Mouse (Mus musculus): ENCODE measurements around the gene Galnt2. TPM values are rescaled to one million over a fixed set of nuclear protein-coding genes. Genes with fewer than 3 reads are reported as not detected.

Gene Galnt2
- polyA plus RNA-seq, 1 experiment from 2014 or later: 84.8 TPM

GRCm38 (mm10) chr8:124286461-124287124 lies 55.4 kb downstream of the Galnt2 start:
- H3K27ac ChIP-seq: peak overlapping the region; percentile 93
- H3K27me3 ChIP-seq: no peaks in the 10 kb centered on the region
- H3K36me3 ChIP-seq: no peaks in the 10 kb centered on the region
- H3K4me1 ChIP-seq: peaks cover 66% of the 10 kb centered on the region
- no peak overlapping the region for H3K4me3 ChIP-seq
- 51% methylated on average over 4 of the region's 4 CpGs for WGBS
- H3K4me2 ChIP-seq (replicated peaks): no peak overlapping the region
- peak; percentile 27 for ATAC-seq (ENCODE audit: low FRiP score)
- no peaks in the 10 kb centered on the region for H3K9me3 ChIP-seq (replicated peaks)
- no peak overlapping the region for H3K9ac ChIP-seq

DNA sequence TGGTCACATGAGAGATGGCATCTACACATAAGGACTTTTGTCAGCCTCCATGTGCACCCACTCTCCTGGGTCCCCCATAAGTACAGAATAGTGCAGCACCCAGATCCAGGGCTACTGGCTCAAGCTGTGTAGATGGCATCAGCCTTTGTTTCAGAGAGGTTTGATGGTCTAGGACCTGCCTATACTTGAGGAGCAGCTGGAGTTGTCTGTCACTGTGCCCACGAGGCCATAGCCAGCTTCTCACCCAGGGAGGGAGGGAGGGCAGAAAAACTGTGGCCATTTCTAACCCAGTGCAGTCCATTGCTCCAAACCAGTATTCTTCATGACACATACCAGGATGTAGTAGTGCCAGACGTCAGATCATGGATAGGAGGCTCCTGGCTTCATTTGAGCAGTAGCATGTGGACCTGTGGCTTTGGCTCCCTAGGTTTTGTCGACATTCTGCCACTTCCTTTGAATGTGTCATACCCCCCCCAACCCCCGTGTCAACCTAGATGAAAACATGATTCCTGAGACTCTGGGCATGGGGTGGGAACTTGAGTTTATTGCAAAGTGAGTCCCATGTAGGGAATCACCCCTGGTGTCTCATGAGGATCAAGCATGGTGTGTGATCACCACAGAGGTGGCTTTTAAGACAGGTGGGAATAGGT lies 57.1 kb downstream of the Galnt2 start:
- ATAC-seq (ENCODE audit: low FRiP score): no peak
- no peak overlapping the region for H3K9ac ChIP-seq
- no peak overlapping the region for H3K27ac ChIP-seq
- no peak overlapping the region for H3K4me3 ChIP-seq
- WGBS: 80% methylated on average over 4 of the region's 4 CpGs
- no peaks in the 10 kb centered on the region for H3K36me3 ChIP-seq
- no peak overlapping the region for H3K4me2 ChIP-seq (replicated peaks)
- H3K4me1 ChIP-seq: peaks cover 54% of the 10 kb centered on the region
- H3K9me3 ChIP-seq (replicated peaks): no peaks in the 10 kb centered on the region
- H3K27me3 ChIP-seq: no peaks in the 10 kb centered on the region

DNA sequence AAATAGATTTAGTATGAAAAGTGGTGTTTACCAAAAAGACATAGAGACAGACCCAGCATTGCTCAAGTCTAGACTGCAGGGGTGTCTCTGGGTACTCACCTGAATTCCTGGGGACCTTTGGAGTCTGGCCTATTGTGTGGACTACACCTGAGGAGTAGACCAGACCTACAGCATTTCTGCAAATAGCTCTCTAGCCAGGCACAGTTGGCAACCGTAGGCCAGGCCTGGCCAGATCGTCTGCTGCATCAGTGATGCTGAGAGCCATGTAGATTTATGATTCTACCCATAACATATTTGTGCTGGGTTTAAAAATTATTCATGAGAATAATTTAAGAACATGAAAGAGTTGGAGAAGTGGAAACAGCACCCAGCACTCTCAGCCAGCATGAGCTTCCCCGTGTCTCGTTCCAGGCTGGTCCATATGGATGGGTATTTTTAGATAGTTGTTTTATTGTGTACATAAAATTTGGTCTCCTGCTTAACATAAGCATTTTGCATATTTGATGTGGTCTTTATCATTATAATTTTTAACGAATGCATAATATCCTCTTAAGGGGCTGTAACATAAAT lies 58.4 kb downstream of the Galnt2 start:
- Histone ChIP-seq H3K36me3 (no peaks in the 10 kb centered on the region), H3K27me3 (no peaks in the 10 kb centered on the region), H3K9me3 (replicated peaks) (no peaks in the 10 kb centered on the region), H3K4me2 (replicated peaks) (no peak overlapping the region), H3K9ac (no peak overlapping the region), H3K27ac (peak overlapping the region; percentile 18; the same call in 1 of the 2 replicates), H3K4me1 (peaks cover 54% of the 10 kb centered on the region), H3K4me3 (no peak overlapping the region)
- ATAC-seq (ENCODE audit: low FRiP score): no peak
- WGBS: 94% methylated on average over 5 of the region's 5 CpGs

GRCm38 (mm10) chr8:124290911-124291691 lies 59.9 kb downstream of the Galnt2 start:
- Histone ChIP-seq H3K36me3 (no peaks in the 10 kb centered on the region), H3K27me3 (no peaks in the 10 kb centered on the region), H3K27ac (no peak overlapping the region), H3K4me1 (peaks cover 45% of the 10 kb centered on the region), H3K9ac (no peak overlapping the region), H3K4me3 (no peak overlapping the region), H3K9me3 (replicated peaks) (no peaks in the 10 kb centered on the region), H3K4me2 (replicated peaks) (no peak overlapping the region)
- no peak for ATAC-seq (ENCODE audit: low FRiP score)
- 92% methylated on average over 9 of the region's 9 CpGs for WGBS

GRCm38 (mm10) chr8:124291693-124292092 lies 60.5 kb downstream of the Galnt2 start:
- Histone ChIP-seq H3K27me3 (no peaks in the 10 kb centered on the region), H3K4me2 (replicated peaks) (no peak overlapping the region), H3K36me3 (0 out of 2 replicates have a peak, but pooled peaks cover under 1% of the 10 kb centered on the region), H3K27ac (no peak overlapping the region), H3K9ac (no peak overlapping the region), H3K4me1 (peaks cover 39% of the 10 kb centered on the region), H3K4me3 (no peak overlapping the region), H3K9me3 (replicated peaks) (no peaks in the 10 kb centered on the region)
- WGBS: 84% methylated on average over 5 of the region's 5 CpGs
- ATAC-seq (ENCODE audit: low FRiP score): no peak

GRCm38 (mm10) chr8:124292965-124293364 lies 61.8 kb downstream of the Galnt2 start:
- H3K4me1 ChIP-seq: peaks cover 27% of the 10 kb centered on the region
- 0 out of 2 replicates have a peak, but pooled peaks cover 6% of the 10 kb centered on the region for H3K36me3 ChIP-seq
- 0 out of 2 replicates have a peak overlapping the region, but pooled peaks have one; percentile 8 for H3K27ac ChIP-seq
- no peak for ATAC-seq (ENCODE audit: low FRiP score)
- 86% methylated on average over 9 of the region's 9 CpGs for WGBS
- no peaks in the 10 kb centered on the region for H3K27me3 ChIP-seq
- H3K4me2 ChIP-seq (replicated peaks): no peak overlapping the region
- H3K9me3 ChIP-seq (replicated peaks): no peaks in the 10 kb centered on the region
- H3K4me3 ChIP-seq: no peak overlapping the region
- no peak overlapping the region for H3K9ac ChIP-seq

- 0 out of 2 replicates have a peak, but pooled peaks cover 6% of the 10 kb centered on the region for H3K36me3 ChIP-seq
- ATAC-seq (ENCODE audit: low FRiP score): no peak
- no peaks in the 10 kb centered on the region for H3K9me3 ChIP-seq (replicated peaks)
- 69% methylated on average over 6 of the region's 6 CpGs for WGBS
- no peak overlapping the region for H3K4me2 ChIP-seq (replicated peaks)
- H3K4me3 ChIP-seq: no peak overlapping the region
- peaks cover 27% of the 10 kb centered on the region for H3K4me1 ChIP-seq
- H3K9ac ChIP-seq: no peak overlapping the region
- H3K27me3 ChIP-seq: no peaks in the 10 kb centered on the region
- H3K27ac ChIP-seq: peak overlapping the region; percentile 35; the same call in 1 of the 2 replicates
Observed at GRCm38 (mm10) chr8:124294425-124294824, 63.2 kb downstream of the Galnt2 start.

DNA sequence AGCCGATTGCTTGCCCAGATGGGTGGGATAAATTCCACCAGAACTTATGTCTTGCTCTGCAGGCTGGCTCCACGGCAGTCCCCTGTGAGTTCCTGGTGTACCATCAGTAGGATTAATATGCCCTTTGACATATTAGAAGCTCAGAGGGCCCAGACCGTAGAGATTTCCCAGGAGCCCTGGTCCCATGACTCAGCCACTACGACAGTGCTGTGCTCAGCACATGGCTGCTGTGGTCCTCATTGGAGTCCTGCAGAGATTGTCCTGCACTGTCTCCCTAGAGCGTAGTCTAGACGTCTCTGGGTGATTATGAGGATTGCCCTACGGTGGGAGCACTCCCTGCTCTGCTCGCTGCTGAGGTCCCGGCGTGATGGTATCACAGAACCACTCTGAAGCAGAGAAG lies 63.7 kb downstream of the Galnt2 start:
- ATAC-seq (ENCODE audit: low FRiP score): no peak
- Histone ChIP-seq H3K4me3 (no peak overlapping the region), H3K9ac (no peak overlapping the region), H3K27ac (peak overlapping the region; percentile 35; the same call in 1 of the 2 replicates), H3K36me3 (0 out of 2 replicates have a peak, but pooled peaks cover 6% of the 10 kb centered on the region), H3K4me1 (peaks cover 27% of the 10 kb centered on the region), H3K9me3 (replicated peaks) (no peaks in the 10 kb centered on the region), H3K27me3 (no peaks in the 10 kb centered on the region), H3K4me2 (replicated peaks) (no peak overlapping the region)
- 72% methylated on average over 10 of the region's 10 CpGs for WGBS

DNA sequence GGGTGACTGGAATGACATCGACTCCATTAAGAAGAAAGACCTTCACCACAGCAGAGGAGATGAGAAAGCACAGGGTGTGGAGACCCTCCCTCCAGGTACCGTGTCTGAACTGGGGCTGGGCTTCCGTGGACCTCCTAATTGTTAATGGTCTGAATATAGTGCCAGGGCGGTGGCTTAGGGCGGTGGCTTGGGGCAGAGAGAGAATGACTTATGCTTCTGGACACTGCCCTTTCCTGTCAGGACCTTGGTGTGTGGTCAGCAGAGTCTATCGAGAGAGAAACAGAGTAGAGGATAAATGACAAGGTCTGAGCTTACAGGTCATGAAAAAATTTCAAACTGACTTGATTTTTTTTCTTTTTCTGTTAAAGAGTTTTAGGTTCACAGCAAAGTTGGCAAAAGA lies 64.2 kb downstream of the Galnt2 start:
- Histone ChIP-seq H3K4me1 (peaks cover 27% of the 10 kb centered on the region), H3K4me2 (replicated peaks) (no peak overlapping the region), H3K36me3 (0 out of 2 replicates have a peak, but pooled peaks cover 6% of the 10 kb centered on the region), H3K9ac (no peak overlapping the region), H3K27ac (no peak overlapping the region), H3K4me3 (no peak overlapping the region), H3K9me3 (replicated peaks) (no peaks in the 10 kb centered on the region), H3K27me3 (no peaks in the 10 kb centered on the region)
- no peak for ATAC-seq (ENCODE audit: low FRiP score)
- WGBS: 92% methylated on average over 6 of the region's 6 CpGs

GRCm38 (mm10) chr8:124301512-124301911 lies 70.3 kb downstream of the Galnt2 start:
- WGBS: 91% methylated on average over 4 of the region's 4 CpGs
- no peak overlapping the region for H3K4me3 ChIP-seq
- H3K4me2 ChIP-seq (replicated peaks): no peak overlapping the region
- no peak for ATAC-seq (ENCODE audit: low FRiP score)
- no peaks in the 10 kb centered on the region for H3K27me3 ChIP-seq
- peaks cover 16% of the 10 kb centered on the region for H3K36me3 ChIP-seq
- H3K27ac ChIP-seq: no peak overlapping the region
- no peaks in the 10 kb centered on the region for H3K9me3 ChIP-seq (replicated peaks)
- H3K9ac ChIP-seq: no peak overlapping the region
- peaks cover 19% of the 10 kb centered on the region for H3K4me1 ChIP-seq

GRCm38 (mm10) chr8:124301935-124302555 lies 70.9 kb downstream of the Galnt2 start:
- no peak overlapping the region for H3K4me3 ChIP-seq
- no peaks in the 10 kb centered on the region for H3K27me3 ChIP-seq
- no peaks in the 10 kb centered on the region for H3K9me3 ChIP-seq (replicated peaks)
- no peak overlapping the region for H3K27ac ChIP-seq
- peaks cover 23% of the 10 kb centered on the region for H3K4me1 ChIP-seq
- H3K36me3 ChIP-seq: peaks cover 17% of the 10 kb centered on the region
- no peak for ATAC-seq (ENCODE audit: low FRiP score)
- no peak overlapping the region for H3K4me2 ChIP-seq (replicated peaks)
- no peak overlapping the region for H3K9ac ChIP-seq
- 71% methylated on average over 7 of the region's 7 CpGs for WGBS
